Mouse (Mus musculus): ENCODE measurements around the gene Ppp4r3a. TPM values are rescaled to one million over a fixed set of nuclear protein-coding genes. Genes with fewer than 3 reads are reported as not detected.
"Not testable (repeated sequence)": the region's sequence is repeated elsewhere in the genome, so short reads cannot be mapped to it uniquely, and the experiment has no call there.

Ppp4r3a gene
- polyA plus RNA-seq, 1 experiment from 2014 or later, result 58.9 TPM

- 15% methylated on average over 6 of the region's 6 CpGs for WGBS
- H3K27me3 ChIP-seq (ENCODE audit: control insufficient read depth, insufficient read depth, low read length), result no peaks in the 10 kb centered on the region
- H3K9me3 ChIP-seq (ENCODE audit: control insufficient read depth, low read length), result no peaks in the 10 kb centered on the region
- peaks cover 59% of the 10 kb centered on the region for H3K4me1 ChIP-seq (ENCODE audit: control insufficient read depth, insufficient read depth, low read length)
- no peak overlapping the region for H3K9ac ChIP-seq (ENCODE audit: low read depth, low read length)
- H3K36me3 ChIP-seq (ENCODE audit: control insufficient read depth, insufficient read depth, low read length), result peaks cover 8% of the 10 kb centered on the region
- ATAC-seq (ENCODE audit: low FRiP score, low TSS enrichment), result 0 out of 2 replicates have a peak, but pooled peaks have one; percentile 7
- H3K27ac ChIP-seq (ENCODE audit: low read depth, low read length), result peak overlapping the region; percentile 5; the same call in 1 of the 2 replicates
- no peak overlapping the region for H3K4me3 ChIP-seq (ENCODE audit: low read length)
- peak overlapping the region; percentile 16; the same call in 1 of the 2 replicates for H3K4me2 ChIP-seq (replicated peaks; ENCODE audit: low read depth, low read length)
Measured at GRCm38 (mm10) chr12:101017971-101018371, 65.5 kb downstream of the Ppp4r3a start.

GRCm38 (mm10) chr12:101016412-101016928, 67.0 kb downstream of the Ppp4r3a start:
- no peak overlapping the region for H3K9ac ChIP-seq (ENCODE audit: low read depth, low read length)
- no peak for ATAC-seq (ENCODE audit: low FRiP score, low TSS enrichment)
- H3K36me3 ChIP-seq (ENCODE audit: control insufficient read depth, insufficient read depth, low read length), result peaks cover 4% of the 10 kb centered on the region
- H3K4me3 ChIP-seq (ENCODE audit: low read length), result no peak overlapping the region
- no peaks in the 10 kb centered on the region for H3K9me3 ChIP-seq (ENCODE audit: control insufficient read depth, low read length)
- 42% methylated on average over 5 of the region's 5 CpGs for WGBS
- H3K4me2 ChIP-seq (replicated peaks; ENCODE audit: low read depth, low read length), result no peak overlapping the region
- H3K27me3 ChIP-seq (ENCODE audit: control insufficient read depth, insufficient read depth, low read length), result no peaks in the 10 kb centered on the region
- H3K27ac ChIP-seq (ENCODE audit: low read depth, low read length), result no peak overlapping the region; the same call in 1 of the 2 replicates
- peaks cover 73% of the 10 kb centered on the region for H3K4me1 ChIP-seq (ENCODE audit: control insufficient read depth, insufficient read depth, low read length)

GRCm38 (mm10) chr12:101015926-101016325, 67.6 kb downstream of the Ppp4r3a start:
- Histone ChIP-seq H3K4me3 (ENCODE audit: low read length) (no peak overlapping the region), H3K27ac (ENCODE audit: low read depth, low read length) (no peak overlapping the region; the same call in 1 of the 2 replicates), H3K27me3 (ENCODE audit: control insufficient read depth, insufficient read depth, low read length) (no peaks in the 10 kb centered on the region), H3K9ac (ENCODE audit: low read depth, low read length) (no peak overlapping the region), H3K36me3 (ENCODE audit: control insufficient read depth, insufficient read depth, low read length) (no peaks in the 10 kb centered on the region), H3K4me1 (ENCODE audit: control insufficient read depth, insufficient read depth, low read length) (peaks cover 78% of the 10 kb centered on the region), H3K4me2 (replicated peaks; ENCODE audit: low read depth, low read length) (no peak overlapping the region), H3K9me3 (ENCODE audit: control insufficient read depth, low read length) (no peaks in the 10 kb centered on the region)
- WGBS, result 28% methylated on average over 4 of the region's 4 CpGs
- ATAC-seq (ENCODE audit: low FRiP score, low TSS enrichment), result peak; percentile 30; the same call in 1 of the 2 replicates

DNA sequence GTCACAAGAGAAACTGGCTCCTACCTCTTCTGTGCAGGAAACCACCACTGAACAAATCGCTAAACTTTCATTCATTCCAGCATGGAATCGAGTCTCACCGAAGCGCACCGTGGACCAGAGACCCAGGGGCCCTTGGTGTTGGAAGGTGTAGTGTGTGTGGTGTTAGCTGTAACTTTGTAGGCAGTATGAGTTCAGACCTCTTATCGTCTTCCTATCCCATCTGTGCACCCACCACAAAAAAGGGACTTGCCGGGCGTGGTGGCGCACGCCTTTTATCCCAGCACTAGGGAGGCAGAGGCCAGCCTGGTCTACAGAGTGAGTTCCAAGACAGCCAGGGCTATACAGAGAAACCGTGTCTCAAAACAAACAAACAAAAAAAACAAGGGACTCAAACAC, 68.3 kb downstream of the Ppp4r3a start:
- Histone ChIP-seq H3K36me3 (ENCODE audit: control insufficient read depth, insufficient read depth, low read length) (no peaks in the 10 kb centered on the region), H3K9me3 (ENCODE audit: control insufficient read depth, low read length) (no peaks in the 10 kb centered on the region), H3K27me3 (ENCODE audit: control insufficient read depth, insufficient read depth, low read length) (no peaks in the 10 kb centered on the region), H3K9ac (ENCODE audit: low read depth, low read length) (no peak overlapping the region), H3K27ac (ENCODE audit: low read depth, low read length) (no peak overlapping the region; the same call in 1 of the 2 replicates), H3K4me3 (ENCODE audit: low read length) (no peak overlapping the region), H3K4me1 (ENCODE audit: control insufficient read depth, insufficient read depth, low read length) (peaks cover 86% of the 10 kb centered on the region), H3K4me2 (replicated peaks; ENCODE audit: low read depth, low read length) (no peak overlapping the region)
- no peak for ATAC-seq (ENCODE audit: low FRiP score, low TSS enrichment)
- WGBS, result 80% methylated on average over 11 of the region's 11 CpGs

GRCm38 (mm10) chr12:101014549-101015164, 68.8 kb downstream of the Ppp4r3a start:
- Histone ChIP-seq H3K9ac (ENCODE audit: low read depth, low read length) (no peak overlapping the region), H3K36me3 (ENCODE audit: control insufficient read depth, insufficient read depth, low read length) (no peaks in the 10 kb centered on the region), H3K4me3 (ENCODE audit: low read length) (no peak overlapping the region), H3K27me3 (ENCODE audit: control insufficient read depth, insufficient read depth, low read length) (no peaks in the 10 kb centered on the region), H3K4me1 (ENCODE audit: control insufficient read depth, insufficient read depth, low read length) (peaks cover 88% of the 10 kb centered on the region), H3K9me3 (ENCODE audit: control insufficient read depth, low read length) (no peaks in the 10 kb centered on the region), H3K27ac (ENCODE audit: low read depth, low read length) (no peak overlapping the region), H3K4me2 (replicated peaks; ENCODE audit: low read depth, low read length) (no peak overlapping the region)
- ATAC-seq (ENCODE audit: low FRiP score, low TSS enrichment), result no peak
- WGBS, result 45% methylated on average over 10 of the region's 10 CpGs

GRCm38 (mm10) chr12:101013668-101014067, 69.8 kb downstream of the Ppp4r3a start:
- not testable (repeated sequence) for H3K36me3 ChIP-seq (ENCODE audit: control insufficient read depth, insufficient read depth, low read length); H3K27me3 ChIP-seq (ENCODE audit: control insufficient read depth, insufficient read depth, low read length); H3K9me3 ChIP-seq (ENCODE audit: control insufficient read depth, low read length); H3K4me3 ChIP-seq (ENCODE audit: low read length); H3K4me2 ChIP-seq (replicated peaks; ENCODE audit: low read depth, low read length); H3K9ac ChIP-seq (ENCODE audit: low read depth, low read length)
- WGBS, result 84% methylated on average over 9 of the region's 9 CpGs
- Histone ChIP-seq H3K4me1 (ENCODE audit: control insufficient read depth, insufficient read depth, low read length) (peaks cover 84% of the 10 kb centered on the region), H3K27ac (ENCODE audit: low read depth, low read length) (peak overlapping the region; percentile 48; the same call in 1 of the 2 replicates)
- peak; percentile 8; the same call in 1 of the 2 replicates for ATAC-seq (ENCODE audit: low FRiP score, low TSS enrichment)

DNA sequence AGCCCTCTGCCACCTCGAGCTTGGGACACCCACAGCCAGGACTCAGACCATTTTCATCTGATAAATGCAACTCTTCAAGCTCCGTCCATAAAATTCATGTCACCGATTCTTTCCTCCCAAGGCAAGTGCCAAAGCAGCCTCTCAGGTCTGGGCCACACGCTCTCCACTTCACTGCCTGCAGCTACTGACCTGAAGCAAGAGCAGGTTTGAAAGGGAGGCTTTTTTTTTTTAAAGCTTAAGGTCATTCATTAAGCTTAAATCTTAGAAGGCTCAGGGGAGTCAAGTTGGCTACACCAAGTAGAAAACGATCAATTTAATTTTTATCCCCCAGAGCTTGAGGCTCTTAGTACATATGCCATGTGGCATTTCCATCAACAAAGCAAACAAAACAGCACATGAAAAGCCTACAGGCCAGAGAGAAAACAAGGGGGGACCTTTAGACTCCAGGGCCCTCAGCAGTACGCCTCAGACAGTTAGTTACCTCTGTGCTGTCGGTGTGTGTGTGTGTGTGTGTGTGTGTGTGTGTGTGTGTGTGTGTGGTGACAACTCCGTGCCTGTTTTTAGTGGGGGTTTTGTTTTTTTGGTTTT, 70.3 kb downstream of the Ppp4r3a start:
- H3K9ac ChIP-seq (ENCODE audit: low read depth, low read length), result no peak overlapping the region; the same call in 1 of the 2 replicates
- WGBS, result 31% methylated on average over 8 of the region's 8 CpGs
- no peak overlapping the region for H3K4me3 ChIP-seq (ENCODE audit: low read length)
- H3K4me2 ChIP-seq (replicated peaks; ENCODE audit: low read depth, low read length), result no peak overlapping the region
- no peaks in the 10 kb centered on the region for H3K36me3 ChIP-seq (ENCODE audit: control insufficient read depth, insufficient read depth, low read length)
- peaks cover 84% of the 10 kb centered on the region for H3K4me1 ChIP-seq (ENCODE audit: control insufficient read depth, insufficient read depth, low read length)
- peak overlapping the region; percentile 68; the same call in 1 of the 2 replicates for H3K27ac ChIP-seq (ENCODE audit: low read depth, low read length)
- no peaks in the 10 kb centered on the region for H3K27me3 ChIP-seq (ENCODE audit: control insufficient read depth, insufficient read depth, low read length)
- no peaks in the 10 kb centered on the region for H3K9me3 ChIP-seq (ENCODE audit: control insufficient read depth, low read length)
- ATAC-seq (ENCODE audit: low FRiP score, low TSS enrichment), result no peak

DNA sequence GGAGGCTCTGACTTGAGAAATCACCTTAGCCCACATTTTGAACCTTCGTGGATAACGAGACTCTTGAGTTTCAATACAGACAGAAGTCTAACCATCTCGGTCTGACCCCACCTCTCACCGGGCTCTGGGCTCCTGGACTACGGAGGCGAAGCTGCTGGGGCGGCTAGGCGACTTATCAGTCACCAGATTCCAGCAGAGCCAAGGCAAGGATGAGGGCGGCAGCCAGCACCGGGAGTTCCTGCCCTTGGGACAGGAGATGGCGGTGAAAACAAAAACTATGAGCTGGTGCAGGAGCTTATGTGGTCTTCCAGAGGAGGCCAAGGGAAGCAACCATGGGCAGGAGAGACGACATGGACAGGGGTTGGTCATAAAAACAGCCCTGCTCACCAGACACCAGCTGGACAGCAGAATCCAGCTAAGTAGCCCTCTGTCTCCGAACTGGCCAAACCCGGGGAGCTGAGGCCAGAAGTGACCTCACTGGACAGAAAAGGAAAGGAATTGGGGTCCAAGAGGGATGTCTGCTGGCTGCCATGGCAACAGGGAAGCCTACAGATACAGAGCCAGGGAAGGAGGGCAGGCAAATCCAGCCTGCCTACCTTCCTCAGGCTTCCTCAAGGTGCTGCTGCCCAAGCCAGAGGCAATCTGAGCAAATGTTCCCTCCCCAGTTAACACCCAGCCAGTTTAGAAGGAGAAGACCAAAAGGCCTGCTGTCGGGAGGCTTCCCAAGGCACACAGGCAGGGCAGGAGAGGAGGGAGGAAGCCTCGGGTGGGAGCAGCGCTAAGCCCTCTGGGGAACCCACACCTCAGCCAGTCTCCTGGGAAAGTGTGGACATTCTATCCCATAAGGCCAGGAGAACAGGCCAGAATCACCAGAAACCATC, 71.1 kb downstream of the Ppp4r3a start:
- peak; percentile 28 for ATAC-seq (ENCODE audit: low FRiP score, low TSS enrichment)
- H3K4me3 ChIP-seq (ENCODE audit: low read length), result no peak overlapping the region
- WGBS, result 15% methylated on average over 17 of the region's 17 CpGs
- no peaks in the 10 kb centered on the region for H3K36me3 ChIP-seq (ENCODE audit: control insufficient read depth, insufficient read depth, low read length)
- peak overlapping the region; percentile 8; the same call in 1 of the 2 replicates for H3K4me2 ChIP-seq (replicated peaks; ENCODE audit: low read depth, low read length)
- H3K9ac ChIP-seq (ENCODE audit: low read depth, low read length), result no peak overlapping the region; the same call in 1 of the 2 replicates
- peak overlapping the region; percentile 68; the same call in 1 of the 2 replicates for H3K27ac ChIP-seq (ENCODE audit: low read depth, low read length)
- no peaks in the 10 kb centered on the region for H3K27me3 ChIP-seq (ENCODE audit: control insufficient read depth, insufficient read depth, low read length)
- no peaks in the 10 kb centered on the region for H3K9me3 ChIP-seq (ENCODE audit: control insufficient read depth, low read length)
- peaks cover 82% of the 10 kb centered on the region for H3K4me1 ChIP-seq (ENCODE audit: control insufficient read depth, insufficient read depth, low read length)

Measured in kidney, embryonic 14.5 days (tissue).